Comparison of ENCODE assay signal across 23 mouse cellular contexts in genomic region chr1:80519893-80520292, GRCm38 (mm10). TPM values are rescaled to one million over a fixed set of nuclear protein-coding genes. Genes with fewer than 3 reads are reported as not detected.
DNase-seq lines count a peak whose midpoint lies in the region; ATAC-seq and TF ChIP-seq lines count a peak whose summit lies in the region.
"Had no signal": no experiment of that assay in that cellular context is flagged by ENCODE, and none has a peak within 500 bp of the region (broad histone marks: within the 10 kb centered on the region; RNA-seq: fewer than 3 reads in every experiment).

No protein-coding gene starts in this region.

- no peaks in the 10 kb centered on the region for H3K36me3 ChIP-seq in forebrain, embryonic 14.5 days (ENCODE audit: control insufficient read depth, insufficient read depth, low read length)
- no peaks in the 10 kb centered on the region for H3K36me3 ChIP-seq in forebrain, embryonic 13.5 days (ENCODE audit: poor library complexity, severe bottlenecking)
- H3K36me3 ChIP-seq in hindbrain, postnatal 0 days (ENCODE audit: insufficient read depth, low read length) = no peaks in the 10 kb centered on the region; the same call in 1 of the 2 replicates
- no peaks in the 10 kb centered on the region for H3K36me3 ChIP-seq in hindbrain, embryonic 11.5 days (ENCODE audit: control insufficient read depth, insufficient read depth, low read length)
- H3K36me3 ChIP-seq: embryonic facial prominence, embryonic 12.5 days; heart, embryonic 15.5 days had no signal

- peak; percentile 45 for DNase-seq in forebrain, embryonic 14.5 days (ENCODE audit: low spot score)
- peak; percentile 19 for DNase-seq in hindbrain, postnatal 0 days (ENCODE audit: low spot score)
- DNase-seq in hindbrain, embryonic 11.5 days (ENCODE audit: low spot score) = no peak
- peak; percentile 10 for DNase-seq in right cerebral cortex, postnatal 4 days
- no peak for DNase-seq in right cerebral cortex, adult 18-20 months
- DNase-seq in adrenal gland, postnatal 14 days = no peak
- DNase-seq: adrenal gland, postnatal 10 days; cerebellum, adult 2 months; cerebellum, postnatal 10 days; gastrocnemius, postnatal 10 days; heart, adult 18-20 months; heart, postnatal 14 days had no signal

- no peak for TF ChIP-seq CTCF in hindbrain, postnatal 0 days (IDR thresholded peaks at IDR 0.05; ENCODE audit: low read depth)

- no peak overlapping the region for H3K9ac ChIP-seq in forebrain, embryonic 14.5 days (ENCODE audit: low read length)
- no peak overlapping the region for H3K9ac ChIP-seq in forebrain, embryonic 13.5 days
- no peak overlapping the region for H3K9ac ChIP-seq in hindbrain, postnatal 0 days (replicated peaks; ENCODE audit: low read length)
- no peak overlapping the region for H3K9ac ChIP-seq in hindbrain, embryonic 11.5 days (ENCODE audit: low read depth, low read length)
- H3K9ac ChIP-seq: embryonic facial prominence, embryonic 12.5 days; heart, embryonic 15.5 days; hindbrain, embryonic 14.5 days had no signal

- no peak overlapping the region for H3K4me2 ChIP-seq in forebrain, embryonic 14.5 days (ENCODE audit: low read length)
- H3K4me2 ChIP-seq in forebrain, embryonic 13.5 days = no peak overlapping the region
- H3K4me2 ChIP-seq in hindbrain, postnatal 0 days (ENCODE audit: low read depth, low read length) = no peak overlapping the region
- no peak overlapping the region for H3K4me2 ChIP-seq in hindbrain, embryonic 11.5 days (replicated peaks; ENCODE audit: low read depth, low read length)
- H3K4me2 ChIP-seq: embryonic facial prominence, embryonic 12.5 days; heart, embryonic 11.5 days; heart, embryonic 15.5 days; hindbrain, embryonic 14.5 days had no signal

- no peaks in the 10 kb centered on the region for H3K9me3 ChIP-seq in forebrain, embryonic 14.5 days (replicated peaks; ENCODE audit: control insufficient read depth, low read length)
- no peaks in the 10 kb centered on the region for H3K9me3 ChIP-seq in forebrain, embryonic 13.5 days (replicated peaks)
- H3K9me3 ChIP-seq in hindbrain, postnatal 0 days (ENCODE audit: low read length) = no peaks in the 10 kb centered on the region
- no peaks in the 10 kb centered on the region for H3K9me3 ChIP-seq in hindbrain, embryonic 11.5 days (ENCODE audit: control insufficient read depth, low read length)
- H3K9me3 ChIP-seq: embryonic facial prominence, embryonic 12.5 days; heart, embryonic 15.5 days had no signal

- peak; percentile 44; the same call in 1 of the 2 replicates for ATAC-seq in forebrain, embryonic 14.5 days
- no peak for ATAC-seq in forebrain, embryonic 13.5 days
- no peak for ATAC-seq in hindbrain, postnatal 0 days
- no peak for ATAC-seq in hindbrain, embryonic 11.5 days (ENCODE audit: low FRiP score)
- ATAC-seq: intestine, embryonic 16.5 days had no signal

- H3K4me3 ChIP-seq in forebrain, embryonic 14.5 days (ENCODE audit: low read depth, low read length) = no peak overlapping the region
- H3K4me3 ChIP-seq in forebrain, embryonic 13.5 days = no peak overlapping the region
- H3K4me3 ChIP-seq in hindbrain, postnatal 0 days (ENCODE audit: low read length) = no peak overlapping the region
- H3K4me3 ChIP-seq in hindbrain, embryonic 11.5 days (ENCODE audit: low read depth, low read length) = no peak overlapping the region
- H3K4me3 ChIP-seq: embryonic facial prominence, embryonic 12.5 days; heart, embryonic 15.5 days had no signal

- H3K4me1 ChIP-seq in forebrain, embryonic 14.5 days (ENCODE audit: control insufficient read depth, insufficient read depth, low read length) = peaks cover 12% of the 10 kb centered on the region; the same call in 1 of the 2 replicates
- peaks cover 15% of the 10 kb centered on the region for H3K4me1 ChIP-seq in forebrain, embryonic 13.5 days
- no peaks in the 10 kb centered on the region for H3K4me1 ChIP-seq in hindbrain, postnatal 0 days (ENCODE audit: insufficient read depth, low read length)
- no peaks in the 10 kb centered on the region for H3K4me1 ChIP-seq in hindbrain, embryonic 11.5 days (replicated peaks; ENCODE audit: control insufficient read depth, insufficient read depth, low read length)
- H3K4me1 ChIP-seq: heart, embryonic 15.5 days had no signal

- WGBS in forebrain, embryonic 14.5 days = 3% methylated on average over 1 of the region's 1 CpGs
- WGBS in forebrain, embryonic 13.5 days = 6% methylated on average over 1 of the region's 1 CpGs
- 5% methylated on average over 1 of the region's 1 CpGs for WGBS in hindbrain, postnatal 0 days
- 10% methylated on average over 1 of the region's 1 CpGs for WGBS in hindbrain, embryonic 11.5 days

- no peak overlapping the region for H3K27ac ChIP-seq in forebrain, embryonic 14.5 days (ENCODE audit: low read depth, low read length)
- no peak overlapping the region for H3K27ac ChIP-seq in forebrain, embryonic 13.5 days
- H3K27ac ChIP-seq in hindbrain, postnatal 0 days = no peak overlapping the region
- no peak overlapping the region for H3K27ac ChIP-seq in hindbrain, embryonic 11.5 days (ENCODE audit: low read depth, low read length)
- H3K27ac ChIP-seq: embryonic facial prominence, embryonic 12.5 days; heart, embryonic 15.5 days; hindbrain, embryonic 14.5 days had no signal

- no peaks in the 10 kb centered on the region for H3K27me3 ChIP-seq in forebrain, embryonic 14.5 days (replicated peaks; ENCODE audit: control insufficient read depth, insufficient read depth, low read length)
- H3K27me3 ChIP-seq in forebrain, embryonic 13.5 days = no peaks in the 10 kb centered on the region
- H3K27me3 ChIP-seq in hindbrain, postnatal 0 days (ENCODE audit: insufficient read depth, low read length) = no peaks in the 10 kb centered on the region
- no peaks in the 10 kb centered on the region for H3K27me3 ChIP-seq in hindbrain, embryonic 11.5 days (ENCODE audit: control insufficient read depth, insufficient read depth, low read length)
- H3K27me3 ChIP-seq: embryonic facial prominence, embryonic 12.5 days; heart, embryonic 15.5 days had no signal

RNA-seq across cellular contexts. Expression of gene Gm45261, which starts 58.6 kb away (rescaled TPM):
- not detected in 2 replicates for polyA plus RNA-seq in forebrain, embryonic 14.5 days (2014; fragmentation: Nextera tagmentation; extraction: Ambion mirVana)
- not detected in 2 replicates for polyA plus RNA-seq in forebrain, embryonic 13.5 days (2015; fragmentation: Nextera tagmentation; extraction: Ambion mirVana)
- not detected in 2 replicates for total RNA-seq in hindbrain, postnatal 0 days (2014; rRNA removed)
- not detected in 2 replicates for polyA plus RNA-seq in hindbrain, postnatal 0 days (2015; fragmentation: Nextera tagmentation; extraction: Ambion mirVana)
- not detected in 2 replicates for polyA plus RNA-seq in hindbrain, embryonic 11.5 days (2014; fragmentation: Nextera tagmentation; extraction: Ambion mirVana)
- total RNA-seq in adrenal gland, postnatal 14 days (2021) = not detected in 2 replicates
- total RNA-seq: adrenal gland, postnatal 10 days; gastrocnemius, postnatal 10 days; gastrocnemius, postnatal 4 days; heart, adult 18-20 months; heart, postnatal 14 days; hematopoietic stem cell, adult 5-6 weeks; MEL had no signal
- polyA plus RNA-seq: C2C12; cerebellum, adult 2 months; embryonic facial prominence, embryonic 12.5 days; frontal cortex, adult 2 months; heart, embryonic 11.5 days; heart, embryonic 15.5 days; hindbrain, embryonic 14.5 days; intestine, embryonic 16.5 days had no signal

Comparison
In these comparisons a context has a peak if more than half of its experiments do, and no peak if none do; other contexts are left out.
1. DNase-seq: peak in forebrain, embryonic 14.5 days (single experiment), hindbrain, postnatal 0 days (single experiment) and right cerebral cortex, postnatal 4 days (single experiment); none in hindbrain, embryonic 11.5 days (single experiment), right cerebral cortex, adult 18-20 months (single experiment) and adrenal gland, postnatal 14 days (single experiment).